ENCODE assay signal across 9 mouse cellular contexts in the genomic region with DNA sequence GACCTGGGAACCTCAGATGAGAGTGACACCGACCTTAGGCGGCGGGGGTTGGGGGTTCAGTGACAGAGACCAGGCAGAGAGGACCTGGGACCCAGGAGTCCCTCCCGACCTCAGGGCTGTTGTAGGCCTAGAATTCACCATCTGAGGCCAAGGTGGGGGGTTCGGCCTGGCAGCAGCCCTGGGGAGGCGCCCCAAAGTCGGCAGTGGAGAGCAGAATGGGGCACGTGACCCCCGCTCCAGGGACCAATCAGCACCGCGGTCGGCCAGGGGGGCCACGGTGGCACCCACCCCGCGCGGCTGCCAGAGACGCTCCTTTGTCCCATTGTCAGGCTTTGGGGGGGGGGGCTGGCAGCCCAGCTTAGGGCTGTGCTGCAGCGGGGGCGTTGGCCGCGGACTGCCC. TPM values are rescaled to one million over a fixed set of nuclear protein-coding genes. Genes with fewer than 3 reads are reported as not detected.
DNase-seq lines count a peak whose midpoint lies in the region; ATAC-seq lines count a peak whose summit lies in the region.
"Had no signal": no experiment of that assay in that cellular context is flagged by ENCODE, and none has a peak within 500 bp of the region (broad histone marks: within the 10 kb centered on the region; RNA-seq: fewer than 3 reads in every experiment).

No protein-coding gene starts in this region.

- H3K9me3 ChIP-seq in kidney, embryonic 14.5 days (ENCODE audit: control insufficient read depth, low read length): no peaks in the 10 kb centered on the region
- no peaks in the 10 kb centered on the region for H3K9me3 ChIP-seq in forebrain, embryonic 14.5 days (replicated peaks; ENCODE audit: control insufficient read depth, low read length)
- no peaks in the 10 kb centered on the region for H3K9me3 ChIP-seq in liver, embryonic 16.5 days (replicated peaks; ENCODE audit: control insufficient read depth, low read length)

- peak overlapping the region; percentile 83 for H3K4me2 ChIP-seq in kidney, embryonic 14.5 days (replicated peaks; ENCODE audit: low read depth, low read length)
- peak overlapping the region; percentile 91 for H3K4me2 ChIP-seq in forebrain, embryonic 14.5 days (ENCODE audit: low read length)
- peak overlapping the region; percentile 88 for H3K4me2 ChIP-seq in liver, embryonic 16.5 days (ENCODE audit: low read depth, low read length)

- no peak for DNase-seq in kidney, postnatal 36 days
- DNase-seq in brain, adult 2 months (ENCODE audit: low read depth, low spot score): peak; percentile 58
- DNase-seq in forebrain, embryonic 14.5 days (ENCODE audit: low spot score): peak; percentile 29
- no peak for DNase-seq in urinary bladder, postnatal 36 days (ENCODE audit: low spot score in 2 of 2)
- DNase-seq in embryo, embryonic 9.5 days (ENCODE audit: extremely low spot score): no peak

- peak overlapping the region; percentile 32; the same call in 1 of the 2 replicates for H3K9ac ChIP-seq in kidney, embryonic 14.5 days (ENCODE audit: low read depth, low read length)
- peak overlapping the region; percentile 81 for H3K9ac ChIP-seq in forebrain, embryonic 14.5 days (ENCODE audit: low read length)
- no peak overlapping the region for H3K9ac ChIP-seq in liver, embryonic 16.5 days (ENCODE audit: low read depth, low read length)

- H3K27me3 ChIP-seq in kidney, embryonic 14.5 days (ENCODE audit: control insufficient read depth, insufficient read depth, low read length): peaks cover 49% of the 10 kb centered on the region
- H3K27me3 ChIP-seq in forebrain, embryonic 14.5 days (replicated peaks; ENCODE audit: control insufficient read depth, insufficient read depth, low read length): peaks cover 19% of the 10 kb centered on the region
- peaks cover 45% of the 10 kb centered on the region for H3K27me3 ChIP-seq in liver, embryonic 16.5 days (ENCODE audit: control insufficient read depth, insufficient read depth, low read depth, low read length)

- ATAC-seq in kidney, embryonic 14.5 days (ENCODE audit: low FRiP score, low TSS enrichment): no peak
- peak; percentile 21; the same call in 1 of the 2 replicates for ATAC-seq in forebrain, embryonic 14.5 days
- no peak for ATAC-seq in liver, embryonic 16.5 days (ENCODE audit: low read depth)
- no peak for ATAC-seq in activated CD4-positive, CD25-positive, alpha-beta regulatory T cell, adult 4 months

- no peak overlapping the region for H3K27ac ChIP-seq in kidney, embryonic 14.5 days (ENCODE audit: low read depth, low read length)
- peak overlapping the region; percentile 63; the same call in 1 of the 2 replicates for H3K27ac ChIP-seq in forebrain, embryonic 14.5 days (ENCODE audit: low read depth, low read length)
- no peak overlapping the region for H3K27ac ChIP-seq in liver, embryonic 16.5 days (ENCODE audit: low read length)
- H3K27ac ChIP-seq: macrophage had no signal

- WGBS in kidney, embryonic 14.5 days: 13% methylated on average over 19 of the region's 21 CpGs
- 11% methylated on average over 7 of the region's 21 CpGs for WGBS in forebrain, embryonic 14.5 days
- 17% methylated on average over 15 of the region's 21 CpGs for WGBS in liver, embryonic 16.5 days (ENCODE audit: insufficient replicate concordance)

- H3K36me3 ChIP-seq in kidney, embryonic 14.5 days (ENCODE audit: control insufficient read depth, insufficient read depth, low read length): no peaks in the 10 kb centered on the region
- H3K36me3 ChIP-seq in forebrain, embryonic 14.5 days (ENCODE audit: control insufficient read depth, insufficient read depth, low read length): no peaks in the 10 kb centered on the region
- H3K36me3 ChIP-seq in liver, embryonic 16.5 days (ENCODE audit: control insufficient read depth, insufficient read depth): no peaks in the 10 kb centered on the region

- peak overlapping the region; percentile 52 for H3K4me3 ChIP-seq in kidney, embryonic 14.5 days (ENCODE audit: low read length)
- peak overlapping the region; percentile 85 for H3K4me3 ChIP-seq in forebrain, embryonic 14.5 days (ENCODE audit: low read depth, low read length)
- H3K4me3 ChIP-seq in liver, embryonic 16.5 days (ENCODE audit: low read depth, low read length): peak overlapping the region; percentile 62

- H3K4me1 ChIP-seq in kidney, embryonic 14.5 days (ENCODE audit: control insufficient read depth, insufficient read depth, low read length): peaks cover 22% of the 10 kb centered on the region
- H3K4me1 ChIP-seq in forebrain, embryonic 14.5 days (ENCODE audit: control insufficient read depth, insufficient read depth, low read length): peaks cover 14% of the 10 kb centered on the region
- H3K4me1 ChIP-seq in liver, embryonic 16.5 days (ENCODE audit: control insufficient read depth, low read depth, low read length): peaks cover 17% of the 10 kb centered on the region

RNA-seq across cellular contexts. Expression of gene Sema6b, which starts 0.8 kb away (rescaled TPM):
- polyA plus RNA-seq in kidney, embryonic 14.5 days (2014; fragmentation: Nextera tagmentation; extraction: Ambion mirVana): 1.4 TPM in 2 replicates
- 9.4 and 12.1 TPM in 2 replicates for polyA plus RNA-seq in forebrain, embryonic 14.5 days (2014; fragmentation: Nextera tagmentation; extraction: Ambion mirVana)
- polyA plus RNA-seq in liver, embryonic 16.5 days (2015; fragmentation: Nextera tagmentation; extraction: Ambion mirVana): 0.81 and 1.3 TPM in 2 replicates
- polyA plus RNA-seq in activated CD4-positive, CD25-positive, alpha-beta regulatory T cell, adult 4 months (2017; shearing (Covaris generic)): not detected

RNA-seq across cellular contexts. Expression of gene Lrg1, which starts 17.6 kb away (rescaled TPM):
- polyA plus RNA-seq in kidney, embryonic 14.5 days (2014; fragmentation: Nextera tagmentation; extraction: Ambion mirVana): not detected in 2 replicates
- not detected in 2 replicates for polyA plus RNA-seq in forebrain, embryonic 14.5 days (2014; fragmentation: Nextera tagmentation; extraction: Ambion mirVana)
- polyA plus RNA-seq in liver, embryonic 16.5 days (2015; fragmentation: Nextera tagmentation; extraction: Ambion mirVana): 4.3 and 6.2 TPM in 2 replicates
- polyA plus RNA-seq in activated CD4-positive, CD25-positive, alpha-beta regulatory T cell, adult 4 months (2017; shearing (Covaris generic)): under 1 TPM in 1 of 2 experiments, not detected in 1; 0.34 TPM

RNA-seq across cellular contexts. Expression of gene Plin5, which starts 22.0 kb away (rescaled TPM):
- 1.1 and 1.3 TPM in 2 replicates for polyA plus RNA-seq in kidney, embryonic 14.5 days (2014; fragmentation: Nextera tagmentation; extraction: Ambion mirVana)
- 0.42 and 0.67 TPM in 2 replicates for polyA plus RNA-seq in forebrain, embryonic 14.5 days (2014; fragmentation: Nextera tagmentation; extraction: Ambion mirVana)
- polyA plus RNA-seq in liver, embryonic 16.5 days (2015; fragmentation: Nextera tagmentation; extraction: Ambion mirVana): 5.2 and 9.7 TPM in 2 replicates
- not detected for polyA plus RNA-seq in activated CD4-positive, CD25-positive, alpha-beta regulatory T cell, adult 4 months (2017; shearing (Covaris generic))
- polyA plus RNA-seq: macrophage had no signal

RNA-seq across cellular contexts. Expression of gene Tnfaip8l1, which starts 22.9 kb away (rescaled TPM):
- polyA plus RNA-seq in kidney, embryonic 14.5 days (2014; fragmentation: Nextera tagmentation; extraction: Ambion mirVana): 11.4 and 11.8 TPM in 2 replicates
- 9.7 and 10.9 TPM in 2 replicates for polyA plus RNA-seq in forebrain, embryonic 14.5 days (2014; fragmentation: Nextera tagmentation; extraction: Ambion mirVana)
- 3.4 and 4.1 TPM in 2 replicates for polyA plus RNA-seq in liver, embryonic 16.5 days (2015; fragmentation: Nextera tagmentation; extraction: Ambion mirVana)
- polyA plus RNA-seq in activated CD4-positive, CD25-positive, alpha-beta regulatory T cell, adult 4 months (2017; shearing (Covaris generic)): 10 to 100 TPM; 34.9 to 38.7 TPM

RNA-seq across cellular contexts. Expression of gene Plin4, which starts 29.8 kb away (rescaled TPM):
- polyA plus RNA-seq in kidney, embryonic 14.5 days (2014; fragmentation: Nextera tagmentation; extraction: Ambion mirVana): 0.08 and 0.17 TPM in 2 replicates
- polyA plus RNA-seq in forebrain, embryonic 14.5 days (2014; fragmentation: Nextera tagmentation; extraction: Ambion mirVana): 0.04 and 0.07 TPM in 2 replicates
- polyA plus RNA-seq in liver, embryonic 16.5 days (2015; fragmentation: Nextera tagmentation; extraction: Ambion mirVana): 0.05 and 0.13 TPM in 2 replicates
- under 1 TPM in 1 of 2 experiments, not detected in 1; 0.15 TPM for polyA plus RNA-seq in activated CD4-positive, CD25-positive, alpha-beta regulatory T cell, adult 4 months (2017; shearing (Covaris generic))
- polyA plus RNA-seq: macrophage had no signal

Comparison
In these comparisons a context has a peak if more than half of its experiments do, and no peak if none do; other contexts are left out.
1. DNase-seq: peak in brain, adult 2 months (single experiment) and forebrain, embryonic 14.5 days (single experiment); none in kidney, postnatal 36 days (0 of 2), urinary bladder, postnatal 36 days (0 of 2) and embryo, embryonic 9.5 days (single experiment).
2. Peak in every context shown above with its lines, with median percentiles within 50 percentile points of each other: H3K4me2 ChIP-seq and H3K4me3 ChIP-seq.